Mouse (Mus musculus): ENCODE data around the gene Rsph14. TPM values are rescaled to one million over a fixed set of nuclear protein-coding genes. Genes with fewer than 3 reads are reported as not detected.

Rsph14 gene
- total RNA-seq, 2 experiments from 2014 or later: 0.27 to 0.31 TPM

GRCm38 (mm10) chr10:74937003-74937790, 95.2 kb downstream of the Rsph14 start:
- DNase-seq (ENCODE audit: extremely low spot score in 1 of 2, low spot score in 1 of 2): no peak

DNA sequence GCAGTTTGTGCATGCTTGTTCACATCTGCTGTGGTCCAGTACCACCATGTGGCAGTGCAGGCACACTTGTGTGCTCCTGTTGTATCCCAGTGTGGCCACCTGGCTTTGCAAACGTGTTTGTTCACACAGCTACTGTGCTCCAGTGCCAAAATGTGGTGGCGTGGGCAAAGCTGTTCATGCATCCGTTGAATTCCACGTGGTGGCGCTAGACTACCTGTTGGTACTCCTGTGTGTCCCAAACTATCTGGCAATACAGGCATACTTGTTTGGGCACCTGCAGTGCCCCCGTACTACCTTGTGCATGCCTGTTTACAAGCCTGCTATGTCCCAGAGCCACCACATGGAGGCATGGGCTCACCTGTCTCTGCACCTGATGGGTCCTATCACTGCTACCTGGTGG, 97.4 kb downstream of the Rsph14 start:
- no peak for DNase-seq (ENCODE audit: extremely low spot score in 1 of 2, low spot score in 1 of 2)

DNA sequence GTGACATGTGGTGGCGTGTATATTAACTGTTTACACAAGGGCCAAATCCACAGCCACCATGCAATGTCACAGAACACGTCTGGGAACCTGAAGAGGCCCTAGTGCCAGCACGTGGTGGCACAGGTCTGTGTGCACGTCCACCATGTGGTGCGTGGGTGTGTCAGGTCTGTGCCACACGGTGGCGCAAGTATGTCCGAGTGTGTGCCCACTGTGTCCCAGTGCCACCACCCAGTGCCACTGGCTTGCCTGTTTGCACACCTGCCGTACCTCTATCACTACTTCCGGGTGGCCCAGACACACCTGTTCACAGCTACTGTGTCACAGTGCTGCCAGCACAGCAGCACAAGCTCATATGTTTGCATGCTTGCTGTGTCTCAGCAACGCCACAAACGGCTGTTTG, 97.9 kb downstream of the Rsph14 start:
- DNase-seq (ENCODE audit: extremely low spot score in 1 of 2, low spot score in 1 of 2): no peak

- DNase-seq (ENCODE audit: extremely low spot score in 1 of 2, low spot score in 1 of 2): no peak
These were observed 98.7 kb downstream of the Rsph14 start for GRCm38 (mm10) chr10:74933548-74934190.

DNA sequence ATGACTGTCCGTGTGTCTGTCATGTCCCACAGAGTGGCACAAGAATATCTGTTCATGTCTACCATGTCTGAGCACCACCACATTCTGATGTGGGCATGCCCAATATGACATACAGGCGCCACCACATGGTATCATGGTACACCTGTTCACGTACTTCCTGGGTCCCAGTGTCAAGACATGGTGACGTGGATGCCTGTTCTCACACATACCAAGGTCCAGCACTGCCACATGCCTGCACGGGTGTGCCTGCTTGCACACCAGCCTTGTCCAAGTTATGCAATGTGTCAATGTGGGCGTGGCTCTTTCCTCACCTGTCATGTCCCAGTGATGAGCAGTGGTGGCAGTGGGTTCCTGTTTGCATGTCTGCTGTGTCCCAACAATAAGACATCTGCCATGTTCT, 99.9 kb downstream of the Rsph14 start:
- DNase-seq (ENCODE audit: extremely low spot score in 1 of 2, low spot score in 1 of 2): peak in 1 of 2 experiments; percentile 5

DNA sequence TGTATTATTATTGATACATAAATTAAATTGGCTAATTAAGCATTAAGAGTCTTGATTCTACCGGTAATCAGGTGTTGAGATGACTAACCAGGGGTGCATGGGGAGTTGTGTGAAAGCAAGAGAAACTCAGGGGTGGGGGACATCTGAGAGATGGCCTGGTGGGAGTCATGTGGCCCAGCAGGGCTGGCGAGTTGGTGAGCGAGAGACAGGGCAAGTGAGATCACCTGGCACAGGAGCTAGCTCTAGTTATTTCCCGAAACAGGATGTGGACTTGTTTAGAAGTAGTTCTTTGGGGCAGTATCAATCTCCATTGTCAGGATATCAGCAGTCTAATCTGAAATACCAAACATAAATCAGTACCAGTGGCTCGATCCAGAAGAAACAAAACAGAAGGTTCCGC, 100.8 kb downstream of the Rsph14 start:
- DNase-seq (ENCODE audit: extremely low spot score in 1 of 2, low spot score in 1 of 2): no peak

DNA sequence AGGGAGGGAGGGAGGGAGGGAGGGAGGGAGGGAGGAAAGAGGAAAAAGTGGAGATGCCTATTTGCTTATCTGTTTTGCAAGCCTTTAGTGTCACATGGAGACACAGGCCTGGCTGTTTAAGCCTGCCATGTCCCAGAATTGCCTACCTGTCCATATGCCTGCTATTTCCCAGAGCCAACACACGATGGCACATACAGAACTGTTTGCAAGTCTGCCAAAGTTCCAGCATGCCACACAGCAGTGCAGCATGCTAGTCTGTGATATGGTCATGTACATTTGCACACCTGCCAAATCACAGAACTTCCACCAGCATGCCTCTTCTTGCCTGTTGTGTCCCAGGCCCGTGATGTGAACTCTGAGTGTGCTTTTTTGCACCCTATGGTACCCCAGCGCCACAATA, 101.8 kb downstream of the Rsph14 start:
- DNase-seq (ENCODE audit: extremely low spot score in 1 of 2, low spot score in 1 of 2): peak in 1 of 2 experiments; percentile 6

GRCm38 (mm10) chr10:74929578-74929977, 102.8 kb downstream of the Rsph14 start:
- DNase-seq (ENCODE audit: extremely low spot score in 1 of 2, low spot score in 1 of 2): no peak

- peak in 1 of 2 experiments; percentile 6 for DNase-seq (ENCODE audit: extremely low spot score in 1 of 2, low spot score in 1 of 2)
These were observed 104.1 kb downstream of the Rsph14 start for GRCm38 (mm10) chr10:74928276-74928675.

DNA sequence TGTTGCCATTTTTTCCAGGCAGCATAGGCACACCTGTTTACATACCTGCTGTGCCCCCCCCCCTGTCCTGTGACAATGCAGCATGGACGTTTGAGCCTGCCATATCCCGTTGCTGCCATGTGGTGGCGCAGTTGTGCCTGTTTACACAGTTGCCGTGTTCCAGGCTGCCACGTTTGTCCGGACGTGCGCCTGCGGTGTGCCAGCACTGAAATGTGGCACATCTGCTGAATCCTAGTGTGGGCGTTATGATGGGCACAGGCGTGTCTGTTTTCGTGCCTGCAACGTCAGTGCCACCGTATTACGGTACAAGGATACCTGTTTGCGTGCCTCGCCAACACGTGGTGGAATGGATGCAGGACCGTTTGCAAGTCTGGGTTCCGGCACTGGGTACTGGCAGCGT, 107.1 kb downstream of the Rsph14 start:
- peak; percentile 66 to 71 for DNase-seq (ENCODE audit: extremely low spot score in 1 of 2, low spot score in 1 of 2)

DNA sequence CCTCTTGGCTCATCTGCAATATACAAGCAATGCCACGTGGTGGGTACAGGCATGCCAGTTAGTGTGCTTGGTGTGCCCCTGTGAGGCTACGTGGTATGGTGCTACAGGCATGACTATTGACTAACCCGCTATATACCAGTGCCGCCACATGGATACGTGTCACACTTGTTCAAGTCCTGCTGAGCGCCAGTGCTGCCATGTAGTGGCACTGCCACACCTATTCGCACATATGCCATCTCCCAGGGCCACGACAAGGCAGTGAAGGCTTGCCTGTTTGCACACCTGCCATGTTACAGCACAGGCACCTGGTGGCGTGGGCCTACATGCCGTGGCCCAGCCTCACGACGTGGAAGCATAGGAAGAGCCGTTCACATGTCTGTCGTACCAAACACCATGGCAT, 108.1 kb downstream of the Rsph14 start:
- DNase-seq (ENCODE audit: extremely low spot score in 1 of 2, low spot score in 1 of 2): no peak

GRCm38 (mm10) chr10:74922763-74923162, 109.6 kb downstream of the Rsph14 start:
- no peak for DNase-seq (ENCODE audit: extremely low spot score in 1 of 2, low spot score in 1 of 2)

- DNase-seq (ENCODE audit: extremely low spot score in 1 of 2, low spot score in 1 of 2): no peak
These were observed 110.8 kb downstream of the Rsph14 start for GRCm38 (mm10) chr10:74921614-74922013.

- DNase-seq (ENCODE audit: extremely low spot score in 1 of 2, low spot score in 1 of 2): no peak
These were observed 111.4 kb downstream of the Rsph14 start for GRCm38 (mm10) chr10:74920853-74921567.

DNA sequence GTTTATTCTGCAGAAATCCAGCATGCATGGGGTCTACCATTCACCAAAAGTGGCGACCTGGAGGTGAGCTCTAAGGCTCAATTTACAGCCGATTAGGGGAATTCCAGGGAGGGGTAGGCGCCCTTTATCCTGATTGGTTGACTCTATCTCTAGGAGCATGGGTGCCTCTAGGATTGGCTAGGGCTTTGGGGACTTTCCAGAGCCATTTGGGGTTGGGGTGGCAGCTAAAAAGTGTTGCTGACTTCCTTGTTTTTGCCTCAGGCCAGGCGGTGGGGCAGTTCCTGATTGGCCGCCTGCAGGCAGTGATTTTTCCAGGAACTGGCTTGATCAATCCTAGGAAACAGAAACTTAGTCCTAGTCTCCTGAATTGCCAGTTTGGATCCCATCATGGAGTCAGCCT, 113.1 kb downstream of the Rsph14 start:
- DNase-seq (ENCODE audit: extremely low spot score in 1 of 2, low spot score in 1 of 2): no peak

GRCm38 (mm10) chr10:74908431-74908830, 124.0 kb downstream of the Rsph14 start:
- DNase-seq (ENCODE audit: extremely low spot score in 1 of 2, low spot score in 1 of 2): no peak

Other genes starting within 250 kb of the Rsph14 start
- gene Gnaz, start 65.4 kb downstream of the Rsph14 start, total RNA-seq (2021): 100 to 1,000 TPM in 1 of 2 experiments, 10 to 100 TPM in 1; 99.3 to 109 TPM
- gene Rab36, start 4.5 kb upstream of the Rsph14 start, total RNA-seq (2021): 10 to 100 TPM; 26.1 to 35.8 TPM
- 100 to 1,000 TPM; 107 to 109 TPM for gene Bcr, start 28.0 kb upstream of the Rsph14 start, total RNA-seq (2021)
- 10 to 100 TPM; 42.8 to 44.9 TPM for gene Specc1l, start 179.5 kb upstream of the Rsph14 start, total RNA-seq (2021)

Data from layer of hippocampus, postnatal 25 days (tissue).